Mouse (Mus musculus): ENCODE data around the gene Cyth3.

DNA sequence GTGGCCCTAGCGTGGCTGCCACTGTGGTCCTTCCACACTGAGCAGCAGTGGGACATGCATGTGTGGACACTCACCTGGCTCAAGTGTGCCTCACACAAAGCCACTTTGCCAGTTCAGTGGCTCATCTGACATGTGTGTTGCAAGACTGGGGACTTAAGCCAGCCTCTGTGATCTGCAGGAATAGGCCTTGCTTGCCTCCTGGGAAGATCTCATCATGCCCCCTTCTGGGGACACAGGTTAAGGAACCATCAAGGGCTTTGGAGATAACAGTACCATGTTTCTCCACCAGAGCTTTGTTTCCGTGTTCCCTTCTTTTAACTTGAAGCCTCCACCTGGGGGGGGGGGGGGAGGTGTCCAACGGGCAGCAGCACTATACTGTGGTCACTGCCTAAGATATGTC lies 74.1 kb downstream of the Cyth3 start:
- TF ChIP-seq CTCF (IDR thresholded peaks at IDR 0.05; ENCODE audit: extremely low read depth, insufficient read depth, insufficient read length, insufficient replicate concordance) (no peak), POLR2A (IDR thresholded peaks at IDR 0.05; ENCODE audit: low read depth, low read length) (no peak)

Data from spleen, adult 2 months (tissue).